34 mouse cellular contexts compared by ENCODE assay signal in the genomic region with DNA sequence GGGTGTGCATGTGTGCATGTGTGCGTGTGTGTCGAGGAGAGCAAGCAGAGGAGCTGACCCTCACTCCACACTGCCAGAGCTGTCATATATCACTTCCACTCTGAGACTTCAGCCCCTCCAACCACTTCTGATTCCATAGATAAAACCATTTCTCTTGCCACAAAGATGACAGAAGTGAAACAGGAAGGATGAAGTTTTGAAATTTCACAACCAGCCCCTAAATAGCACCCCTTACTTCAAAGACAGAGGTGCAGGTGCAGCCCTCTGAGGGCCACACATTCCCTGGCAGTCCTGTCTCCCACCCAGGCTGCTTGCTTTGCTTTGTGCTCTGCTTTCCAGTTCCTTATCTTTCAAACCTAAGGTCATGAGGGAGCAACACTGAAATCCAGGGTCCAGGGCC. TPM values are rescaled to one million over a fixed set of nuclear protein-coding genes. Genes with fewer than 3 reads are reported as not detected.
A peak's percentile ranks its signal among the peaks of the same experiment; 100 is the strongest.
DNase-seq lines count a peak whose midpoint lies in the region; ATAC-seq and TF ChIP-seq lines count a peak whose summit lies in the region.
"Had no signal": no experiment of that assay in that cellular context is flagged by ENCODE, and none has a peak within 500 bp of the region (broad histone marks: within the 10 kb centered on the region; RNA-seq: fewer than 3 reads in every experiment).

No protein-coding gene starts in this region.

- H3K79me2 ChIP-seq in CH12.LX (replicated peaks; ENCODE audit: control insufficient read depth, extremely low read depth, insufficient read depth, poor library complexity, severe bottlenecking): no peaks in the 10 kb centered on the region

- TF ChIP-seq POLR2A in CH12.LX (IDR thresholded peaks at IDR 0.05; ENCODE audit: low read depth, low read length): no peak

- no peaks in the 10 kb centered on the region; the same call in 1 of the 2 replicates for H3K27me3 ChIP-seq in hindbrain, embryonic 10.5 days (ENCODE audit: insufficient read depth, poor library complexity, severe bottlenecking)
- H3K27me3 ChIP-seq in hindbrain, embryonic 11.5 days (ENCODE audit: control insufficient read depth, insufficient read depth, low read length): no peaks in the 10 kb centered on the region
- no peaks in the 10 kb centered on the region for H3K27me3 ChIP-seq in CH12.LX (replicated peaks)
- no peaks in the 10 kb centered on the region for H3K27me3 ChIP-seq in forebrain, embryonic 14.5 days (replicated peaks; ENCODE audit: control insufficient read depth, insufficient read depth, low read length)
- H3K27me3 ChIP-seq in forebrain, embryonic 11.5 days (ENCODE audit: control insufficient read depth, insufficient read depth, low read length): no peaks in the 10 kb centered on the region
- H3K27me3 ChIP-seq: heart, embryonic 13.5 days; liver, embryonic 15.5 days; neural tube, embryonic 12.5 days had no signal

- no peak overlapping the region for H3K4me3 ChIP-seq in hindbrain, embryonic 10.5 days
- H3K4me3 ChIP-seq in hindbrain, embryonic 11.5 days (ENCODE audit: low read depth, low read length): no peak overlapping the region
- no peak overlapping the region for H3K4me3 ChIP-seq in CH12.LX (replicated peaks in 1 of 3; ENCODE audit: low read depth in 2 of 3, low read length in 2 of 3, poor library complexity in 1 of 3)
- H3K4me3 ChIP-seq in forebrain, embryonic 14.5 days (ENCODE audit: low read depth, low read length): no peak overlapping the region
- no peak overlapping the region for H3K4me3 ChIP-seq in forebrain, embryonic 11.5 days (ENCODE audit: low read depth, low read length)
- H3K4me3 ChIP-seq: erythroblast, embryonic 14.5 days; forebrain, embryonic 12.5 days; heart, adult 2 months; heart, embryonic 13.5 days; hindbrain, embryonic 13.5 days; liver, embryonic 15.5 days; midbrain, embryonic 12.5 days; myocyte; neural tube, embryonic 12.5 days had no signal

- DNase-seq in hindbrain, embryonic 10.5 days (ENCODE audit: low spot score): no peak
- no peak for DNase-seq in hindbrain, embryonic 11.5 days (ENCODE audit: low spot score)
- DNase-seq in CH12.LX (ENCODE audit: extremely low read depth): peak; percentile 27
- DNase-seq in thymus, postnatal 14 days: peak; percentile 60
- no peak for DNase-seq in forebrain, embryonic 14.5 days (ENCODE audit: low spot score)
- DNase-seq in B cell, adult 2 months: no peak
- DNase-seq in forebrain, embryonic 11.5 days (ENCODE audit: low spot score): no peak
- DNase-seq: adrenal gland, postnatal 25 days; cerebellum, adult 11-12 months; cerebellum, adult 9-11 months; gastrocnemius, postnatal 25 days; heart, adult 2 months; heart, postnatal 10 days; kidney, adult 8-10 months; kidney, postnatal 10 days; layer of hippocampus, adult 9-11 months; liver; lung, embryonic 14.5 days; lung, postnatal 14 days had no signal

- 0 out of 2 replicates have a peak overlapping the region, but pooled peaks have one; percentile 24 for H3K27ac ChIP-seq in hindbrain, embryonic 10.5 days
- H3K27ac ChIP-seq in hindbrain, embryonic 11.5 days (ENCODE audit: low read depth, low read length): no peak overlapping the region
- no peak overlapping the region for H3K27ac ChIP-seq in CH12.LX (ENCODE audit: insufficient read depth, low read depth)
- H3K27ac ChIP-seq in forebrain, embryonic 14.5 days (ENCODE audit: low read depth, low read length): no peak overlapping the region
- H3K27ac ChIP-seq in forebrain, embryonic 11.5 days (ENCODE audit: low read depth, low read length): no peak overlapping the region
- H3K27ac ChIP-seq: forebrain, embryonic 12.5 days; heart, adult 2 months; heart, embryonic 13.5 days; hindbrain, embryonic 13.5 days; liver, embryonic 15.5 days; midbrain, embryonic 12.5 days; neural tube, embryonic 12.5 days had no signal

- TF ChIP-seq EP300 in CH12.LX (IDR thresholded peaks at IDR 0.05; ENCODE audit: low read length): peak; percentile 72; the same call in 1 of the 2 replicates

- H3K4me1 ChIP-seq in hindbrain, embryonic 10.5 days (replicated peaks): peaks cover 74% of the 10 kb centered on the region
- H3K4me1 ChIP-seq in hindbrain, embryonic 11.5 days (replicated peaks; ENCODE audit: control insufficient read depth, insufficient read depth, low read length): peaks cover 13% of the 10 kb centered on the region
- peaks cover 25 to 48% of the 10 kb centered on the region in 2 experiments for H3K4me1 ChIP-seq in CH12.LX (ENCODE audit: control insufficient read depth in 1 of 2, insufficient read depth in 2 of 2)
- H3K4me1 ChIP-seq in forebrain, embryonic 14.5 days (ENCODE audit: control insufficient read depth, insufficient read depth, low read length): peaks cover 3% of the 10 kb centered on the region; the same call in 1 of the 2 replicates
- H3K4me1 ChIP-seq in forebrain, embryonic 11.5 days (replicated peaks; ENCODE audit: control insufficient read depth, insufficient read depth, low read length): no peaks in the 10 kb centered on the region; the same call in 1 of the 2 replicates

- dilution Hi-C loops in CH12.LX (cut with MboI; ENCODE audit: extremely low pct_ligation_motif_present, extremely low pct_unique_long_range_greater_than_20kb, low sequenced_read_pairs): no loop called here

- WGBS in hindbrain, embryonic 10.5 days: 87% methylated on average over 2 of the region's 2 CpGs
- 81% methylated on average over 2 of the region's 2 CpGs for WGBS in hindbrain, embryonic 11.5 days
- WGBS in forebrain, embryonic 14.5 days: 91% methylated on average over 2 of the region's 2 CpGs
- 93% methylated on average over 2 of the region's 2 CpGs for WGBS in forebrain, embryonic 11.5 days

- no peaks in the 10 kb centered on the region for H3K9me3 ChIP-seq in hindbrain, embryonic 10.5 days
- no peaks in the 10 kb centered on the region for H3K9me3 ChIP-seq in hindbrain, embryonic 11.5 days (ENCODE audit: control insufficient read depth, low read length)
- H3K9me3 ChIP-seq in CH12.LX (replicated peaks; ENCODE audit: low read length): no peaks in the 10 kb centered on the region
- no peaks in the 10 kb centered on the region for H3K9me3 ChIP-seq in forebrain, embryonic 14.5 days (replicated peaks; ENCODE audit: control insufficient read depth, low read length)
- no peaks in the 10 kb centered on the region for H3K9me3 ChIP-seq in forebrain, embryonic 11.5 days (ENCODE audit: control insufficient read depth, low read length)
- H3K9me3 ChIP-seq: forebrain, embryonic 12.5 days; heart, embryonic 13.5 days; hindbrain, embryonic 13.5 days; liver, embryonic 15.5 days; midbrain, embryonic 12.5 days; neural tube, embryonic 12.5 days had no signal

- no peak for ATAC-seq in hindbrain, embryonic 11.5 days (ENCODE audit: low FRiP score)
- peak; percentile 57 for ATAC-seq in megakaryocyte, adult 5-6 weeks (ENCODE audit: poor library complexity, severe bottlenecking)
- ATAC-seq in forebrain, embryonic 14.5 days: no peak
- ATAC-seq in forebrain, embryonic 11.5 days (replicated peaks; ENCODE audit: low FRiP score): no peak
- ATAC-seq: intestine, embryonic 16.5 days had no signal

- H3K36me3 ChIP-seq in hindbrain, embryonic 10.5 days: no peaks in the 10 kb centered on the region
- H3K36me3 ChIP-seq in hindbrain, embryonic 11.5 days (ENCODE audit: control insufficient read depth, insufficient read depth, low read length): no peaks in the 10 kb centered on the region
- no peaks in the 10 kb centered on the region for H3K36me3 ChIP-seq in CH12.LX (replicated peaks in 1 of 2; ENCODE audit: control insufficient read depth in 1 of 2, insufficient read depth in 1 of 2, low read length in 1 of 2)
- H3K36me3 ChIP-seq in forebrain, embryonic 14.5 days (ENCODE audit: control insufficient read depth, insufficient read depth, low read length): no peaks in the 10 kb centered on the region
- no peaks in the 10 kb centered on the region for H3K36me3 ChIP-seq in forebrain, embryonic 11.5 days (ENCODE audit: control insufficient read depth, insufficient read depth, low read length)
- H3K36me3 ChIP-seq: forebrain, embryonic 12.5 days; heart, embryonic 13.5 days; hindbrain, embryonic 13.5 days; liver, embryonic 15.5 days; midbrain, embryonic 12.5 days; neural tube, embryonic 12.5 days had no signal

- no peak overlapping the region for H3K4me2 ChIP-seq in hindbrain, embryonic 11.5 days (replicated peaks; ENCODE audit: low read depth, low read length)
- no peak overlapping the region for H3K4me2 ChIP-seq in CH12.LX (ENCODE audit: insufficient read depth, low read depth, poor library complexity, severe bottlenecking)
- H3K4me2 ChIP-seq in forebrain, embryonic 14.5 days (ENCODE audit: low read length): no peak overlapping the region
- H3K4me2 ChIP-seq in forebrain, embryonic 11.5 days (ENCODE audit: low read depth, low read length, severe bottlenecking): no peak overlapping the region
- H3K4me2 ChIP-seq: forebrain, embryonic 12.5 days; heart, embryonic 13.5 days; hindbrain, embryonic 13.5 days; liver, embryonic 15.5 days; lung, embryonic 14.5 days; midbrain, embryonic 12.5 days; neural tube, embryonic 12.5 days had no signal

- no peak overlapping the region for H3K9ac ChIP-seq in hindbrain, embryonic 11.5 days (ENCODE audit: low read depth, low read length)
- H3K9ac ChIP-seq in CH12.LX (ENCODE audit: insufficient read depth, low read depth): no peak overlapping the region
- no peak overlapping the region for H3K9ac ChIP-seq in forebrain, embryonic 14.5 days (ENCODE audit: low read length)
- no peak overlapping the region for H3K9ac ChIP-seq in forebrain, embryonic 11.5 days (ENCODE audit: low read length)
- H3K9ac ChIP-seq: forebrain, embryonic 12.5 days; heart, embryonic 13.5 days; hindbrain, embryonic 13.5 days; liver, embryonic 15.5 days; lung, embryonic 14.5 days; midbrain, embryonic 12.5 days; neural tube, embryonic 12.5 days had no signal

- no peak for TF ChIP-seq RAD21 in CH12.LX (IDR thresholded peaks at IDR 0.05; ENCODE audit: low read depth, low read length)

- in situ Hi-C loops in CH12.LX (cut with MboI; ENCODE audit: low pct_ligation_motif_present, low pct_unique_long_range_greater_than_20kb, low sequenced_read_pairs): no loop called here

- TF ChIP-seq CTCF in CH12.LX (conservative IDR thresholded peaks at IDR 0.05 in 1 of 2, IDR thresholded peaks at IDR 0.05 in 1 of 2; ENCODE audit: low read depth in 2 of 2, low read length in 2 of 2): no peak

RNA-seq across cellular contexts. Expression of a gene that starts 33.3 kb away (rescaled TPM):
- polyA plus RNA-seq in hindbrain, embryonic 10.5 days (2016; fragmentation: Nextera tagmentation; extraction: Ambion mirVana): 25.4 and 29.6 TPM in 2 replicates
- polyA plus RNA-seq in hindbrain, embryonic 11.5 days (2014; fragmentation: Nextera tagmentation; extraction: Ambion mirVana): 4.3 and 5.9 TPM in 2 replicates
- total RNA-seq in CH12.LX (2012; rRNA removed) (2.2 and 3.4 TPM in 2 replicates), CH12.LX (2014; rRNA removed) (0.63 and 0.70 TPM in 2 replicates)
- polyA plus RNA-seq in CH12.LX (2012; ENCODE audit: insufficient read length, low read depth): 1.5 and 1.7 TPM in 2 replicates
- total RNA-seq in megakaryocyte, adult 5-6 weeks (2015): 1.5 and 2.1 TPM in 2 replicates
- 1.8 and 3.6 TPM in 2 replicates for total RNA-seq in megakaryocyte, adult 5-6 weeks (2017)
- polyA plus RNA-seq in forebrain, embryonic 14.5 days (2014; fragmentation: Nextera tagmentation; extraction: Ambion mirVana): 5.9 and 6.9 TPM in 2 replicates
- 2.9 and 3.3 TPM in 2 replicates for polyA plus RNA-seq in forebrain, embryonic 11.5 days (2014; fragmentation: Nextera tagmentation; extraction: Ambion mirVana)

RNA-seq across cellular contexts. Expression of a gene that starts 44.2 kb away (rescaled TPM):
- polyA plus RNA-seq in hindbrain, embryonic 10.5 days (2016; fragmentation: Nextera tagmentation; extraction: Ambion mirVana): 16.9 and 20.6 TPM in 2 replicates
- polyA plus RNA-seq in hindbrain, embryonic 11.5 days (2014; fragmentation: Nextera tagmentation; extraction: Ambion mirVana): 12.8 and 13.1 TPM in 2 replicates
- total RNA-seq in CH12.LX (2012; rRNA removed) (11.6 and 14.8 TPM in 2 replicates), CH12.LX (2014; rRNA removed) (4.3 and 5.1 TPM in 2 replicates)
- 8.5 and 11.6 TPM in 2 replicates for polyA plus RNA-seq in CH12.LX (2012; ENCODE audit: insufficient read length, low read depth)
- total RNA-seq in megakaryocyte, adult 5-6 weeks (2015): 3.6 and 4.9 TPM in 2 replicates
- total RNA-seq in megakaryocyte, adult 5-6 weeks (2017): 2.2 and 2.9 TPM in 2 replicates
- polyA plus RNA-seq in forebrain, embryonic 14.5 days (2014; fragmentation: Nextera tagmentation; extraction: Ambion mirVana): 15.4 and 15.7 TPM in 2 replicates
- polyA plus RNA-seq in forebrain, embryonic 11.5 days (2014; fragmentation: Nextera tagmentation; extraction: Ambion mirVana): 18.7 and 20.8 TPM in 2 replicates

RNA-seq across cellular contexts. Expression of a gene that starts 52.2 kb away (rescaled TPM):
- 0.75 TPM in 1 of 2 replicates, not detected in the other for polyA plus RNA-seq in hindbrain, embryonic 10.5 days (2016; fragmentation: Nextera tagmentation; extraction: Ambion mirVana)
- not detected in 2 replicates for polyA plus RNA-seq in hindbrain, embryonic 11.5 days (2014; fragmentation: Nextera tagmentation; extraction: Ambion mirVana)
- 0.08 TPM in 1 of 2 replicates, not detected in the other for total RNA-seq in CH12.LX (2012; rRNA removed)
- not detected in 2 replicates for total RNA-seq in CH12.LX (2014; rRNA removed)
- 1.7 and 3.9 TPM in 2 replicates for polyA plus RNA-seq in CH12.LX (2012; ENCODE audit: insufficient read length, low read depth)
- not detected in 2 replicates for total RNA-seq in megakaryocyte, adult 5-6 weeks (2015)
- not detected in 2 replicates for total RNA-seq in megakaryocyte, adult 5-6 weeks (2017)
- 0.22 TPM in 1 of 2 replicates, not detected in the other for polyA plus RNA-seq in forebrain, embryonic 14.5 days (2014; fragmentation: Nextera tagmentation; extraction: Ambion mirVana)
- polyA plus RNA-seq in forebrain, embryonic 11.5 days (2014; fragmentation: Nextera tagmentation; extraction: Ambion mirVana): not detected in 2 replicates
- total RNA-seq: adrenal gland, adult 18-20 months; adrenal gland, postnatal 25 days; MEL; midbrain, postnatal 0 days had no signal
- polyA plus RNA-seq: embryonic facial prominence, embryonic 14.5 days; erythroblast, embryonic 14.5 days; heart, adult 2 months; heart, embryonic 13.5 days; hindbrain, embryonic 13.5 days; liver, embryonic 15.5 days; lung, embryonic 14.5 days; midbrain, embryonic 12.5 days; neural tube, embryonic 12.5 days; stomach, embryonic 16.5 days had no signal

RNA-seq across cellular contexts. Expression of a gene that starts 54.7 kb away (rescaled TPM):
- 15.7 and 18.0 TPM in 2 replicates for polyA plus RNA-seq in hindbrain, embryonic 10.5 days (2016; fragmentation: Nextera tagmentation; extraction: Ambion mirVana)
- polyA plus RNA-seq in hindbrain, embryonic 11.5 days (2014; fragmentation: Nextera tagmentation; extraction: Ambion mirVana): 6.1 and 6.8 TPM in 2 replicates
- 6.1 and 6.7 TPM in 2 replicates for total RNA-seq in CH12.LX (2012; rRNA removed)
- 2.8 and 4.1 TPM in 2 replicates for total RNA-seq in CH12.LX (2014; rRNA removed)
- 3.7 and 4.9 TPM in 2 replicates for polyA plus RNA-seq in CH12.LX (2012; ENCODE audit: insufficient read length, low read depth)
- total RNA-seq in megakaryocyte, adult 5-6 weeks (2015): 2.3 and 2.4 TPM in 2 replicates
- total RNA-seq in megakaryocyte, adult 5-6 weeks (2017): 2.2 and 9.8 TPM in 2 replicates
- polyA plus RNA-seq in forebrain, embryonic 14.5 days (2014; fragmentation: Nextera tagmentation; extraction: Ambion mirVana): 3.8 and 5.2 TPM in 2 replicates
- 14.1 and 16.5 TPM in 2 replicates for polyA plus RNA-seq in forebrain, embryonic 11.5 days (2014; fragmentation: Nextera tagmentation; extraction: Ambion mirVana)

Comparison
In these comparisons a context has a peak if more than half of its experiments do, and no peak if none do; other contexts are left out.
1. DNase-seq: peak in CH12.LX (single experiment) and thymus, postnatal 14 days (single experiment); none in hindbrain, embryonic 10.5 days (single experiment), hindbrain, embryonic 11.5 days (single experiment), forebrain, embryonic 14.5 days (single experiment), B cell, adult 2 months (0 of 2) and forebrain, embryonic 11.5 days (single experiment).